Mouse (Mus musculus): ENCODE results near the gene Polr2g.

- TF ChIP-seq EP300 (IDR thresholded peaks at IDR 0.05; ENCODE audit: insufficient read depth, low read depth, low read length) (no peak), CTCF (IDR thresholded peaks at IDR 0.05) (no peak)
Observed at GRCm38 (mm10) chr19:8774951-8775421, 23.4 kb downstream of the Polr2g start.

All from heart, adult 2 months (tissue).